Mouse (Mus musculus): Measurements from ENCODE around the gene Cd69. TPM values are rescaled to one million over a fixed set of nuclear protein-coding genes. Genes with fewer than 3 reads are reported as not detected.

The Cd69 gene
- polyA plus RNA-seq, 1 experiment, result 0.07 TPM

DNA sequence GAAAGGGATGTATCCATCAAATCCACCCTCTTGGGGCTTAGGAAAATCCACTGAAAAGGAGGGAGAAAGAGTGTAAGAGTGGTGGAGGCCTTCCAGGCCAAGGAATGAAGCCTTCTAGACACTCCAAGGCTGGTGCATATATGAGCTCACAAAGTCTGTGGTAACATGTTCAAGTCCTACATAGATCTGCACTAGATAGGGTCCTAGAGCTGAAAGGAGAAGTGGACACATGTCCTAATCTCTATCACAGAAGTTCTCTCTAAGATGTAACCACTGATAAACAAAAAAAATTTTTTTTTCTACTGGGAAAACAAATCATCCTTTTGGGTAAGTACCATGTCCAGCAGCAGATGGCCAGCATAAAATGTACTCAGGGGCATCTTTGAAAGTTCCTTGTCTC, 13.5 kb upstream of the Cd69 start:
- no peak overlapping the region for H3K4me3 ChIP-seq (replicated peaks; ENCODE audit: insufficient read depth, low read depth, low read length)
- TF ChIP-seq POLR2A (IDR thresholded peaks at IDR 0.05; ENCODE audit: borderline replicate concordance, insufficient read depth, low read length) (no peak), CTCF (IDR thresholded peaks at IDR 0.05; ENCODE audit: borderline replicate concordance, insufficient read depth, low read depth, low read length) (no peak)
- H3K27ac ChIP-seq (ENCODE audit: insufficient read depth, low read length), result no peak overlapping the region
- no peaks in the 10 kb centered on the region for H3K4me1 ChIP-seq (ENCODE audit: control insufficient read depth, insufficient read depth, low read length)
- no peak for DNase-seq
- H3K27me3 ChIP-seq (ENCODE audit: control insufficient read depth, insufficient read depth, low read length), result no peaks in the 10 kb centered on the region

- Histone ChIP-seq H3K27me3 (ENCODE audit: control insufficient read depth, insufficient read depth, low read length) (no peaks in the 10 kb centered on the region), H3K27ac (ENCODE audit: insufficient read depth, low read length) (no peak overlapping the region), H3K4me1 (ENCODE audit: control insufficient read depth, insufficient read depth, low read length) (no peaks in the 10 kb centered on the region), H3K4me3 (replicated peaks; ENCODE audit: insufficient read depth, low read depth, low read length) (no peak overlapping the region)
- TF ChIP-seq POLR2A (IDR thresholded peaks at IDR 0.05; ENCODE audit: borderline replicate concordance, insufficient read depth, low read length), result no peak
- TF ChIP-seq CTCF (IDR thresholded peaks at IDR 0.05; ENCODE audit: borderline replicate concordance, insufficient read depth, low read depth, low read length), result no peak
- DNase-seq, result no peak
- 87% methylated on average over 7 of the region's 7 CpGs for WGBS
Observed at GRCm38 (mm10) chr6:129284384-129285104, 9.3 kb upstream of the Cd69 start.

GRCm38 (mm10) chr6:129283271-129283670, 8.0 kb upstream of the Cd69 start:
- H3K27me3 ChIP-seq (ENCODE audit: control insufficient read depth, insufficient read depth, low read length), result no peaks in the 10 kb centered on the region
- H3K27ac ChIP-seq (ENCODE audit: insufficient read depth, low read length), result no peak overlapping the region
- DNase-seq, result no peak
- no peaks in the 10 kb centered on the region for H3K4me1 ChIP-seq (ENCODE audit: control insufficient read depth, insufficient read depth, low read length)
- no peak overlapping the region for H3K4me3 ChIP-seq (replicated peaks; ENCODE audit: insufficient read depth, low read depth, low read length)
- TF ChIP-seq CTCF (IDR thresholded peaks at IDR 0.05; ENCODE audit: borderline replicate concordance, insufficient read depth, low read depth, low read length), result no peak
- TF ChIP-seq POLR2A (IDR thresholded peaks at IDR 0.05; ENCODE audit: borderline replicate concordance, insufficient read depth, low read length), result no peak
- 54% methylated on average over 3 of the region's 3 CpGs for WGBS

DNA sequence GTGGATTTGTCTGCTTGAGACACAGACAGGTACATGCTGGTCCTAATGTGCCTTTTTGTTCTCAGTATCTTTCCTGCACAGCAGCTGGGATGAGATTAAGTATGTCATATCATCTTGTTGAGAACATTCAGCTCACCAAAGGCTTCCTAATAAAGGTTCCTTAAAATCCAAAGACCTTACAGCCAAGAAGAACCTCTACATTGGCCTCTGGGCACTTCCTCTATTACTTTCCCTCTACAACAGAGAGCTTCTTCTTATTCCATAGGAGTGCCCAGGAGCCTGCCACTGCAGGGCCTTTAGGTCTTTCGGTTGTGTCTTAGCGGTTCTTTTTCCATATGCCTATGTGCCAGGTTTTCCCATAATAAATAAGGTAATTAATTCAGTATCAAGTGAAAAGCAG, 1.2 kb upstream of the Cd69 start:
- H3K4me1 ChIP-seq (ENCODE audit: control insufficient read depth, insufficient read depth, low read length), result no peaks in the 10 kb centered on the region
- no peak for TF ChIP-seq CTCF (IDR thresholded peaks at IDR 0.05; ENCODE audit: borderline replicate concordance, insufficient read depth, low read depth, low read length)
- no peak for TF ChIP-seq POLR2A (IDR thresholded peaks at IDR 0.05; ENCODE audit: borderline replicate concordance, insufficient read depth, low read length)
- no peak overlapping the region for H3K27ac ChIP-seq (ENCODE audit: insufficient read depth, low read length)
- whole genome bisulfite sequencing, result 97% methylated on average over 2 of the region's 2 CpGs
- no peaks in the 10 kb centered on the region for H3K27me3 ChIP-seq (ENCODE audit: control insufficient read depth, insufficient read depth, low read length)
- DNase-seq, result no peak
- H3K4me3 ChIP-seq (replicated peaks; ENCODE audit: insufficient read depth, low read depth, low read length), result no peak overlapping the region

DNA sequence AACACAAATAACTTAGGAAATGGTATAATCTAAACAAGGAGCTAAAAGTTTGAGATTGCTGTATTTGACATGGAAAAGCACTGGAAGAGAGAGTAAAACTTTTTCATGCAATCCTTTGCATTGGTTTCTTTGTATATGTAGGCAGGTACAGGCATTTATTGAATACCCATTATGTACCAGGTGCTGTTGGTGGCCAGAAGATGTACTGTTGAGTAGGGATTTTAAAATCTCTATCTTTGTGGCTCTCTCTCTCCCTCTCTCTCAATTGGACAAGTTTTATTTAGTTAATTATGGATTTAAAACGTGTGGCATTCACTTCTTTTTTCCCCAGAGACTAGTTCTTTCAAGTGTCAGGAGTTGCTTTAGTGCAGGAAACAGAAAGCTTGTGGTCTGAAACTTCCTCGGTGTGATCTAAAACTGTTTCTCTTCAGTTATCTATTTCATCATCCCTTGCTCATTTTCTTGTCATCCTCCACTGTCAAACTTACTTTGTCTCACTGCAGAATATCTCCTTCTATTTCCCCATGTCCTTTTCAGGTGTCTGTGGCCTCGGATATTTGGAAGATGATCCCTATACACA, 478 bp upstream of the Cd69 start:
- no peaks in the 10 kb centered on the region for H3K27me3 ChIP-seq (ENCODE audit: control insufficient read depth, insufficient read depth, low read length)
- H3K27ac ChIP-seq (ENCODE audit: insufficient read depth, low read length), result no peak overlapping the region
- no peak overlapping the region for H3K4me3 ChIP-seq (replicated peaks; ENCODE audit: insufficient read depth, low read depth, low read length)
- TF ChIP-seq CTCF (IDR thresholded peaks at IDR 0.05; ENCODE audit: borderline replicate concordance, insufficient read depth, low read depth, low read length), result no peak
- no peak for TF ChIP-seq POLR2A (IDR thresholded peaks at IDR 0.05; ENCODE audit: borderline replicate concordance, insufficient read depth, low read length)
- DNase-seq, result no peak
- WGBS, result 71% methylated on average over 3 of the region's 3 CpGs
- H3K4me1 ChIP-seq (ENCODE audit: control insufficient read depth, insufficient read depth, low read length), result no peaks in the 10 kb centered on the region

GRCm38 (mm10) chr6:129274476-129274875, 760 bp downstream of the Cd69 start:
- no peak overlapping the region for H3K27ac ChIP-seq (ENCODE audit: insufficient read depth, low read length)
- no peaks in the 10 kb centered on the region for H3K27me3 ChIP-seq (ENCODE audit: control insufficient read depth, insufficient read depth, low read length)
- H3K4me3 ChIP-seq (replicated peaks; ENCODE audit: insufficient read depth, low read depth, low read length), result no peak overlapping the region
- WGBS, result 87% methylated on average over 2 of the region's 2 CpGs
- H3K4me1 ChIP-seq (ENCODE audit: control insufficient read depth, insufficient read depth, low read length), result no peaks in the 10 kb centered on the region
- no peak for DNase-seq
- TF ChIP-seq CTCF (IDR thresholded peaks at IDR 0.05; ENCODE audit: borderline replicate concordance, insufficient read depth, low read depth, low read length) (no peak), POLR2A (IDR thresholded peaks at IDR 0.05; ENCODE audit: borderline replicate concordance, insufficient read depth, low read length) (no peak)

DNA sequence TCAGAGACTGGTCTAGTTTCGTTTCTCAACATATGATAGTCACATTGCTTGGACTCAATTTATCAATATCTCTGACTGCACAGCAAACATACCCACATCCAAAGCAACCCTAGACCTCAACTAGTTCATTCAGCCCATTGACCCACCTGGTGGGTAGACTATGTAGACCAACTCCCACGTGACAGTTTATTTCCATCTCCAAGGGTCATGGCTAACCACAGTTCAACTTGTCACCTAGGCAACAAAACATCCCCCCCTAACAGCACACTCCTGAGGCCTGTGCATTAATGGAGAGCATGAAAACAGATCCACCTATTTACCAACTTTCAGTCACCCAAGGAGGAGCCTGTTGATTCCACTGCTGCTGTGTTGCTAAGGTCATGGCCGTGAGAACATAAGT, 1.6 kb downstream of the Cd69 start:
- H3K4me1 ChIP-seq (ENCODE audit: control insufficient read depth, insufficient read depth, low read length), result no peaks in the 10 kb centered on the region
- TF ChIP-seq CTCF (IDR thresholded peaks at IDR 0.05; ENCODE audit: borderline replicate concordance, insufficient read depth, low read depth, low read length) (no peak), POLR2A (IDR thresholded peaks at IDR 0.05; ENCODE audit: borderline replicate concordance, insufficient read depth, low read length) (no peak)
- no peaks in the 10 kb centered on the region for H3K27me3 ChIP-seq (ENCODE audit: control insufficient read depth, insufficient read depth, low read length)
- no peak overlapping the region for H3K27ac ChIP-seq (ENCODE audit: insufficient read depth, low read length)
- no peak overlapping the region for H3K4me3 ChIP-seq (replicated peaks; ENCODE audit: insufficient read depth, low read depth, low read length)
- 86% methylated on average over 3 of the region's 3 CpGs for WGBS
- no peak for DNase-seq

GRCm38 (mm10) chr6:129266438-129267022, 8.7 kb downstream of the Cd69 start:
- DNase-seq, result no peak
- 79% methylated on average over 1 of the region's 1 CpGs for WGBS
- TF ChIP-seq POLR2A (IDR thresholded peaks at IDR 0.05; ENCODE audit: borderline replicate concordance, insufficient read depth, low read length), result no peak
- TF ChIP-seq CTCF (IDR thresholded peaks at IDR 0.05; ENCODE audit: borderline replicate concordance, insufficient read depth, low read depth, low read length), result no peak

More at GRCm38 (mm10) chr6:129266438-129267022, 8.7 kb downstream of the Cd69 start:
- Histone ChIP-seq H3K4me1 (ENCODE audit: control insufficient read depth, insufficient read depth, low read length) (no peaks in the 10 kb centered on the region), H3K27ac (ENCODE audit: insufficient read depth, low read length) (no peak overlapping the region), H3K27me3 (ENCODE audit: control insufficient read depth, insufficient read depth, low read length) (no peaks in the 10 kb centered on the region), H3K4me3 (replicated peaks; ENCODE audit: insufficient read depth, low read depth, low read length) (no peak overlapping the region)

Data from cerebellum, adult 2 months (tissue).